Mouse (Mus musculus): Measurements from ENCODE around the gene Aimp2.

The Aimp2 gene

GRCm38 (mm10) chr5:143909417-143910400 lies at the start of gene Aimp2, which contains the start of gene Pms2:
Aimp2 (minus strand) TSS chr5:143909847.
Pms2 (plus strand) TSS chr5:143909964.
- DNase-seq (ENCODE audit: low spot score) = peak; percentile 95

- DNase-seq (ENCODE audit: low spot score) = no peak
Measured at GRCm38 (mm10) chr5:143957101-143957500, 47.5 kb upstream of the Aimp2 start.

DNA sequence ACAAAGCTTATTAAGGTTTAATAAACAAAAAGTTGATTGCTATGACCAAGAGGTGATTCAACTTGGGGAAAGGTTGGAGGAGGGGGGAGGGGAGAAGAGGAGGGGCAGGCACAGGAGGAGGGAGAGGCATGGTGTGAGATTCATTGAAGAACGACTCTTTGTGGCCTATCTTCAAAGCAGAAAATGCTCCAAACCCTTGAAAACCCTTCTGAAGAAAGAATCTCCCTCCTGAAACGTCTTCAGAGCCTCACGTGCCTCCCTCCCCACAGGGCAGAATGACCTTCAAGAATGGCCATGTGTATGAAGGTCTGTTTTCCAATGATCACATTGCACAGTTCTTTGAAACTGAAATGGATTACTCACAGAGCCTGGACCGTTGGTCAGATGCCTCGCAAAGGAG lies 40.4 kb upstream of the Aimp2 start:
- no peak for DNase-seq (ENCODE audit: low spot score)

- DNase-seq (ENCODE audit: low spot score) = no peak
Measured at GRCm38 (mm10) chr5:143948361-143948760, 38.7 kb upstream of the Aimp2 start.

DNA sequence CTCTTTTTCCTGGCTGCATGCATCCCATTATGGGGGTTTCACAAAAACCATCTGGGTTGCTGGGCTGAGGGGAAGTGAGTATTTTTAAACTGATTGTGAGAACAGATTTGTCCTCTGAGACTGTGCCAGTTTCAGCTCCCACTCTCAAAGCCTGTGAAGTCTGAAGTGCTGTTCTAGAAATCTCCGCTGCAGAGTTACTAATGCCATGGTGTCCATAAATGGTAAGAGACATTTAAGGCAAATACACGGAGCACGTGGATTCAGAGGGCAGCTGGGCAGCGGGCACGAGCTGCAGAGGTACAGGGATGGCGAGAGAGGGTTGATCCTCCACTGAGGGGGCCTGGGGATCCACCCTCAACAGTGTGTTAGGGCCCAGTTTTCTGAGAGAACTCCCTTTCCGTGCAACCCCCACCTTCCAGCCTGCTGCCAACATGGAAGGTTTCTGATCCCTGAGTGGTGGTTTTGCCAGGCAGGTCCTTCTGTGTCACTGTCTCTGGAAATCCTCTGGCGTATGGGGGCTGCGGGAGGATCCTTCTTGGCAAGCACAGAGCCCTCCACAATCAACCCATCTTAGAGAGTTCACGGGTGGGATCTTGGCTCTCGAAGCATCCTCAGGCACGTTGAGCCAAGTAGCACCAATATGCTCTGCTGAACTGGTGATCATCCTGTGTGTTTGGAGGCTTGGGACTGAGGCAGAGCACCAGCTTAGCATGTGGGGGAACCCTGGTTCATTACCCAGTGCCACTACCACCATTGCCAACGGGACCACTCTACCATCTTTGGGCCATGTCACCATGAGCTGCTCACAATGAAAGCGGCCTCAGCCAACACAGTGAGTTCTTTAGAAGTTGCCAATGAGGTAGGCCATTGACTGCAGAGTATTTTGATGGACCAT lies 33.8 kb upstream of the Aimp2 start:
- no peak for DNase-seq (ENCODE audit: low spot score)

GRCm38 (mm10) chr5:143941588-143941987 lies 31.9 kb upstream of the Aimp2 start:
- DNase-seq (ENCODE audit: low spot score) = no peak

DNA sequence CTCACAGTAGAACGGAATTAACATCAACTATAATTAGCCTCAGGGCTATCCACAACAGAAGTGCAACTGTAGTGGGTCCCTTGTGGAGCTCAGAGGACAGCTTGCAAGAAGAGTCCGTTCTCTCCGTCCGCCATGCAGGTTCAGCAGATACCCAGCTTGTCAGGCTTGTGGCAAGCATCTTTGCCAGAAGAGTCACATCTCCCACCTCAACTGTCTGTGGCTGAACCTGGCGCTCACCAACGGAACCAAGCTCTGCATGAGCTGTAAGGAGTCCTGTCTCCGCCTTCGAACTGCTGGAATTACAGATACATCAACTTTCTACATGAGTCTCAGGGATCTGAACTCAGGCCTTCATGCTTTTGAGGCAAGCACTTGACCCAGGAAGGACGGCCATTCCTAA lies 26.5 kb upstream of the Aimp2 start:
- no peak for DNase-seq (ENCODE audit: low spot score)

DNA sequence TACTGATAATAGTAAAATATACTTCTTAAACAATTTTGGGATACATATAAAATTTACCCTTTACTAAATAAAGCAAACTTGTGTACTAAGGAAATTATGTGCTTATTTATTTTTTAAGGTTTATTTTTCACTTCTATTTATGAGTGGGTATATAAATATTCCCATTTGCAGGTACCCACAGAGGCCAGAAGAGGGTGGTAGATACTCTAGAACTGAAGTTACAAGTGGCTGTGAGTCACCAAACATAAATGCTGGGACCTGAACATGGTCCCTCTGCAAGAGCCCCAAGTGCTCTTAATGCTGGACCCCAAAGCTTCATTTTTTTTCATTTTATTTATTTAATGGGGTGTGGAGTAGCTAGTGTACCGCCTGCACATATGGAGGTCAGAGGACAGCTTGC lies 24.2 kb upstream of the Aimp2 start:
- DNase-seq (ENCODE audit: low spot score) = no peak

DNA sequence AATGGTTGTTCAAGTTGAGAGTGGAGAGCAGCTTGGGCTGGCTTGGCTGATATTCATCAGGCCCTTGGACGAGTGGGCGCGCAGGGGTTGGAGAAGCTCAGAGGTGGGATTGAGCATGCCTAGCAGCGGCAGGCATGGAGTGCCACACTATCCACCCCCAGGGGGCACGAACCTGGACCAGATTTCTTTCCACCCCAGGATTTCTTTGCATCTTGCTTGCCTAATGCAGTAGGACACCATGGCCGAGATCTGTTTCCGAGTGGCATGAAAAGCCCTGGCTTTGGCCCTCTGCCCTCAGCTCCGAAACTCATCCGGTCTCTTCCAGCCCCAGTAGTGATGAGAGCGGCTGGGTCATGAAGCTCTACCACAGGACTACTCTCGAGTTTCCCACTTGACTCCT lies 23.8 kb upstream of the Aimp2 start:
- DNase-seq (ENCODE audit: low spot score) = no peak

DNA sequence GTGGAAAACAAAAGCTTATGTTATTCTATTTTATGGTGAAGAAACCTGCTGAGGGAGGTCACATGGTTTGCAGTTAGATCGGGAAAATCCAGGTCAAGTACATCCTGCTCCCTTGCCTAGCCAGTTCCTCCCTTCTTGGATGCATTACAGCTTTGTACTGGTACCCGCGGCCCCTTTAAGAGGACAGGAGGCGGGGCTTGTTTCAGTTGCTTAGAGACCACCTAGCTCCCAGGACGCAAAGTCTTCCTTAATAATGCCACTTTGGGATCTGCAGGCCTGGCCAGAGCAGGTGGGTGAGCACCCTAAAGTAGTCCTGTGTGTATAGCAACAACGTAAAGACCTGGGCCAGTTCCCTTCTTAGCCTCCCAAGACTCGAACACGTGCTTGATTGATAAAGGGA lies 23.2 kb upstream of the Aimp2 start, which contains the start of gene Rsph10b:
TSS of gene Rsph10b (plus strand) at position 205 of the 400 bp plus-strand sequence.
- DNase-seq (ENCODE audit: low spot score) = no peak

DNA sequence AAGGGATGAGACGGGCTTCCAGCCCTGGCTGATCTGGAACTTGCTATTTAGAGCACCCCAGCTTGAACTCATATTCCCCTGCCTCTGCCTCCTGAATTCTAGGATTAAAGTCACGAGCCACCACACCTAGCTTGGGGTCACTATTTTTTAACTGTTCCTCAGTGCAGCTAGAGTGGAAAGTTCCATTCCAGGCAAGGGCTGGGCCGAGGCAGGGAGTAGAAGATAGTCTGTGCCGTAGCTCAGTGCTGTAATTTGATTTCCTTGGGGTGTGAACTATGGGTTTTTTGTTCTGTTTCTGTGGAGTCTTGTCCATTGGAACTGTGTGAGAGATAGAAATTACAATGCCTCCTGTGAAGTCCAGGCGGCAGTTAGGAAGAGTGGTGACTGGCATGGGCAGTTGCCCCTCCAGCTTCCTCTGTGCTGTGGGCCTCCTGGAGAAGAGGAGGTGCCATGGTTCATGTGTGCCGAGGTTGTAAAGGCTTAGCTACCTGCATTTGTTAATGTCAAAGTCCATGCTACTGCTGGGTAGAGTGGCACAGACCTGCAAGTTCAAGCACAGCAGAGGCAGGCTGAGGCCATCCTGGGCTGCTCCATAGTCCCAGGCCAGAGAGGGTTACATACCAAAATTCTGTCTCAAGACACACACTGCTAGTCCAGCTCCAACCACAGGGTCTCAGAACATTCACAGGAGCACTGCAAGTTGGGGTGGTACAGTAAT lies 22.4 kb upstream of the Aimp2 start:
- DNase-seq (ENCODE audit: low spot score) = no peak

DNA sequence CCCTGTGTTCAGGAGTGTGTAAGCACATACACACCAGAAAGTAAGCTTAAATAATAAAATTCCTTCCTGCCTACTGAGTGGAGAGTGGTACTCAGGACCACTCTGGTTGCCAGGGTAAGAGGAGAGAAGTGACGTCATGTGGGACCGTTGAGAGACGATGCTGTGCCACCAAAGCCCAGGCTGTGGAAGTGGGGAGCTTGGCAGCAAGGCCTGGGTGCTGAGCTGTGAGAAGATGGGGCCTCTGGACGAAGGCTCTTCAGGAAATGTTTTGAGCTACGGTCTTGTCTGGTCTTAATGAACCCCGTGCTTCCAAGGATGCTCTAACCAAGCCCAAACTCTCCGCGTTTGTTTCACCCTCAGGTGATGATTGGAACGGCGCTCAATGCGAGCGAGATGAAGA lies 21.0 kb upstream of the Aimp2 start:
- no peak for DNase-seq (ENCODE audit: low spot score)

GRCm38 (mm10) chr5:143929291-143929690 lies 19.6 kb upstream of the Aimp2 start:
- DNase-seq (ENCODE audit: low spot score) = no peak

GRCm38 (mm10) chr5:143927875-143928274 lies 18.2 kb upstream of the Aimp2 start, which contains the start of gene Gm42421:
Gm42421 (plus strand) TSS chr5:143928175.
- no peak for DNase-seq (ENCODE audit: low spot score)

GRCm38 (mm10) chr5:143924781-143925452 lies 15.3 kb upstream of the Aimp2 start:
- DNase-seq (ENCODE audit: low spot score) = no peak

DNA sequence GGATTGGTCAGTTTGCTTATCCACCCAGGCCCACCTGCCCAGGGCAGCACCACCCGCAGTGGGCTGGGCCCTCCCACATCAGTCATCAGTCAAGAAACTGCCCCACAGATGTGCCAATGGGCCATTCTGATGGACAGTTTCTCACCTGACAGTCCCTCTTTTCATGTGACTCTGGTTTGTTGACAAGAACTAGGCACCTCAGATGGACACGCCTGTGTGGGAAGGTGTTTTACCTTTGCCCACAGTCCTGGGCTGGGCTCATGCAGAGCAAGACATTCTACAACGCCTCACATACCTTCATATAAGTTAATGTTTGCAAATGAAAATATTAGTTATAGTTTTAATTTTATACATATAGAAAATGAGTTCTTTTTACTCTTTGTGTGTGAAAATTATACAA lies 8.5 kb upstream of the Aimp2 start:
- no peak for DNase-seq (ENCODE audit: low spot score)

DNA sequence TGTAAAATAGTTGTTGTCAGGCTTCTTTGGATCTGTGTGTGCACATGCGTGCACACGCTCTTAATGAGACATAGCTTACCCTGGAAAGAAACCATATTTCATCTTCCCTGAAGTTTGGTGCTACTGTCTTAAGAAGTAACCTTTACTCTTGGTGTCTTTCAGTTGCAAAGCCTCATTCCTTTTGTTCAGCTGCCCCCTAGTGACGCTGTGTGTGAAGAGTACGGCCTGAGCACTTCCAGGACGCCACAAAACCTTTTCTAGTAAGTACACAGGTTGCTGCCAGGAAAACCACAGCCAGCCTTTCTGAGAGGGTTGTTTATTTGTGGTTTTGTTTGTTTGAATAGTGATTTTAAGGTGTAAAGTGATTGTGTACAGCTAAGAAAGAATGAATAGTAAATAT lies 7.8 kb upstream of the Aimp2 start:
- peak; percentile 65 for DNase-seq (ENCODE audit: low spot score)

DNA sequence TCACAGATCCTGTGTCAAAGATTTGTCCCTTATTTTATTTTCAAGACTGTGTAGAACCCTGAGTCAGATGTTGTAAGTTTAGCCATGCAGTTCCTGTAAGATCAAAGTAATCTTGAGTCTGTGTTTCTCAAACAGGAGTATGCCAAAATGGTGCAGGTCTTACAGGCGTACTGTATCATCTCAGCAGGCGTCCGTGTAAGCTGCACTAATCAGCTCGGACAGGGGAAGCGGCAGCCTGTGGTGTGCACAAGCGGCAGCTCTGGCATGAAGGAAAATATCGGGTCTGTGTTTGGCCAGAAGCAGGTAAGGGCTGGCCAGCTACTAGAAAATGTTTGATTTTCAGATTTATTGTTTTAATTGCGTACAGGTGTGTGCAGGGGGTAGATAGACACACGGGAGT lies 6.6 kb upstream of the Aimp2 start:
- no peak for DNase-seq (ENCODE audit: low spot score)

DNA sequence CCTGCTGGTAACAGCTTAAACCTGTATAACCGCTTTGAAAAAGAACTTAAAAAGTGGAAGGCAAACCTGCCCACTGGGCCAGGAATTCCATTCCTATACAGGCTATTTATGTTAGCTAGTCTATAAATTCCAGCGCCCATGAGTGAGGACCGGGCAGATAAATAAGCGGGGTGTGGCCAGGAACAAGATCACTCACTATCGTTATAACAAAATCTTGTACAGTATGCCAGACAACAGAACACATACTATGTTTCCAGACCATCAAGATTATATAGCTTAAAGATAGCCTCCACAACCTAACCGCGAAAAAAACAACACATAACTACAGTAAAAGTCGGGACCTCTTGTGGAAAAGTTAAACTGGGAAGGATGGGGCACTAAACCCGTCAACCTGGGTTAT lies 721 bp downstream of the Aimp2 start:
- no peak for DNase-seq (ENCODE audit: low spot score)

DNA sequence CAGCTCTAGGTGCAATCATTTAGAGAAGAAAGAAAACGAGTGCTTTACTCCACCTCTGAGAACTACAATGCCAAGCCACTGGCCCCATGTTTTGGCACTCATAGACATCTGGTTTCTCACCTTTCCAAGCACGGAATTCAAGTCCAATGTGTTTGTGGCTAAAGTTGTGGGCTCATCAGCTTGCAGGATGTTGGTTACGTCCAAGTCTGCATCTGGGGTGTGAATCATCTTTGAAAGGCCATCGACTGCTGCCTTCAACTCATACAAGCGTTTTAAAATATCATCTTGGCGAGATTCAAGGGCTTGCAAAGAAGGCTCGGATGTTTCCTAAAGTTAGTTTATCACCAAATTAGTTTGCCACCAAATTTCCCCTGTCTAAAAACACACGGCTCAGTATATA lies 3.2 kb downstream of the Aimp2 start:
- no peak for DNase-seq (ENCODE audit: low spot score)

GRCm38 (mm10) chr5:143903813-143904212 lies 5.8 kb downstream of the Aimp2 start:
- no peak for DNase-seq (ENCODE audit: low spot score)

Measured in T-cell, adult 2 months (primary cell).